ENCODE assay signal across 24 mouse cellular contexts in the genomic region with DNA sequence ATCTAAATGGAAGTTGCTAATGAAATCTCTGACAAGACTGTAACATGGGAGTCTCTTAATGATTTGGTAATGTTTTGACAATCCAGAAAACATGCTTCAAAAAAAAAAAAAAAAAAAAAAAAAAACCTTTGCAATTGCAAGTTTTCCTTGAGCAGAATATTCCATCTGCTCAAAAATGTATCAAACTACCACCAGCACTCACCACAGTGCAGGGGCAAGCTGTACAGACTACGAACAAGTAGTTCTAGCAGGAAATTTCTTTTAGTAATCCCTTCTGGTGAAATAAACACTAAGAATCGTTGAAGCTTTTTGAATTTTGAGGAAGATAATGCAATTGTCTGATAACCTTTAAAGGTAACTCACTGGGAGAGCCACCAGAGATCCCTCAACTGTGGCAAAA.
DNase-seq lines count a peak whose midpoint lies in the region; ATAC-seq and TF ChIP-seq lines count a peak whose summit lies in the region.
"Had no signal": no experiment of that assay in that cellular context is flagged by ENCODE, and none has a peak within 500 bp of the region (broad histone marks: within the 10 kb centered on the region; RNA-seq: fewer than 3 reads in every experiment).

No protein-coding gene starts in this region.

- no peak for TF ChIP-seq CTCF in forebrain, postnatal 0 days (IDR thresholded peaks at IDR 0.05; ENCODE audit: low read depth)
- TF ChIP-seq CTCF in brain, embryonic 14.5 days (IDR thresholded peaks at IDR 0.05; ENCODE audit: borderline replicate concordance, extremely low read depth, insufficient read depth, insufficient read length) = no peak

- H3K4me3 ChIP-seq in forebrain, embryonic 14.5 days (ENCODE audit: low read depth, low read length) = no peak overlapping the region
- H3K4me3 ChIP-seq in forebrain, embryonic 12.5 days (replicated peaks) = no peak overlapping the region
- no peak overlapping the region for H3K4me3 ChIP-seq in forebrain, postnatal 0 days (ENCODE audit: low read depth, low read length)
- no peak overlapping the region for H3K4me3 ChIP-seq in forebrain, embryonic 15.5 days
- H3K4me3 ChIP-seq: embryonic facial prominence, embryonic 13.5 days; embryonic facial prominence, embryonic 15.5 days; erythroblast, embryonic 14.5 days had no signal

- H3K9me3 ChIP-seq in forebrain, embryonic 14.5 days (replicated peaks; ENCODE audit: control insufficient read depth, low read length) = no peaks in the 10 kb centered on the region
- H3K9me3 ChIP-seq in forebrain, embryonic 12.5 days = no peaks in the 10 kb centered on the region
- H3K9me3 ChIP-seq in forebrain, postnatal 0 days (ENCODE audit: low read length) = no peaks in the 10 kb centered on the region
- no peaks in the 10 kb centered on the region for H3K9me3 ChIP-seq in forebrain, embryonic 15.5 days
- H3K9me3 ChIP-seq: embryonic facial prominence, embryonic 13.5 days; embryonic facial prominence, embryonic 15.5 days had no signal

- no peak overlapping the region for H3K4me2 ChIP-seq in forebrain, embryonic 14.5 days (ENCODE audit: low read length)
- no peak overlapping the region for H3K4me2 ChIP-seq in forebrain, embryonic 12.5 days
- no peak overlapping the region for H3K4me2 ChIP-seq in forebrain, postnatal 0 days (ENCODE audit: low read depth)
- no peak overlapping the region for H3K4me2 ChIP-seq in forebrain, embryonic 15.5 days (replicated peaks)
- H3K4me2 ChIP-seq: embryonic facial prominence, embryonic 13.5 days; embryonic facial prominence, embryonic 15.5 days had no signal

- TF ChIP-seq POLR2A in brain, embryonic 14.5 days (IDR thresholded peaks at IDR 0.05; ENCODE audit: borderline replicate concordance, extremely low read depth, insufficient read depth, insufficient read length, poor library complexity, severe bottlenecking) = no peak

- no peaks in the 10 kb centered on the region for H3K4me1 ChIP-seq in forebrain, embryonic 14.5 days (ENCODE audit: control insufficient read depth, insufficient read depth, low read length)
- no peaks in the 10 kb centered on the region for H3K4me1 ChIP-seq in forebrain, embryonic 12.5 days
- H3K4me1 ChIP-seq in forebrain, postnatal 0 days (ENCODE audit: insufficient read depth) = no peaks in the 10 kb centered on the region
- no peaks in the 10 kb centered on the region for H3K4me1 ChIP-seq in forebrain, embryonic 15.5 days
- H3K4me1 ChIP-seq: embryonic facial prominence, embryonic 13.5 days; embryonic facial prominence, embryonic 15.5 days had no signal

- DNase-seq in forebrain, embryonic 14.5 days (ENCODE audit: low spot score) = peak; percentile 37
- DNase-seq in forebrain, postnatal 0 days = peak; percentile 19
- peak; percentile 23 for DNase-seq in brain, embryonic 14.5 days (ENCODE audit: low read depth)
- DNase-seq: adrenal gland, adult 8-10 months; adrenal gland, postnatal 14 days; adrenal gland, postnatal 36 days; B cell, adult 2 months; cerebellum, adult 11 months; cerebellum, adult 18-20 months; cerebellum, adult 8-10 months; cerebellum, adult 9-11 months; cerebellum, postnatal 14 days; cerebellum, postnatal 36 days; embryo, embryonic 11 days had no signal

- no peak overlapping the region for H3K9ac ChIP-seq in forebrain, embryonic 14.5 days (ENCODE audit: low read length)
- no peak overlapping the region for H3K9ac ChIP-seq in forebrain, embryonic 12.5 days
- no peak overlapping the region for H3K9ac ChIP-seq in forebrain, postnatal 0 days
- H3K9ac ChIP-seq in forebrain, embryonic 15.5 days (replicated peaks) = no peak overlapping the region
- H3K9ac ChIP-seq: embryonic facial prominence, embryonic 13.5 days; embryonic facial prominence, embryonic 15.5 days had no signal

- H3K27me3 ChIP-seq in forebrain, embryonic 14.5 days (replicated peaks; ENCODE audit: control insufficient read depth, insufficient read depth, low read length) = no peaks in the 10 kb centered on the region
- no peaks in the 10 kb centered on the region for H3K27me3 ChIP-seq in forebrain, embryonic 12.5 days
- no peaks in the 10 kb centered on the region for H3K27me3 ChIP-seq in forebrain, postnatal 0 days (ENCODE audit: insufficient read depth, low read length)
- H3K27me3 ChIP-seq in forebrain, embryonic 15.5 days = no peaks in the 10 kb centered on the region
- H3K27me3 ChIP-seq: CH12.LX; embryonic facial prominence, embryonic 13.5 days; embryonic facial prominence, embryonic 15.5 days; Patski had no signal

- no peak; the same call in 1 of the 2 replicates for ATAC-seq in forebrain, embryonic 14.5 days
- ATAC-seq in forebrain, embryonic 12.5 days (ENCODE audit: low FRiP score) = no peak
- ATAC-seq in forebrain, postnatal 0 days = peak; percentile 71
- ATAC-seq in forebrain, embryonic 15.5 days (replicated peaks) = no peak; the same call in 1 of the 2 replicates
- ATAC-seq: activated CD4-positive, CD25-positive, alpha-beta regulatory T cell, adult 4 months; CD4-positive, CD25-positive, alpha-beta regulatory T cell, adult 4 months; Patski had no signal

- H3K36me3 ChIP-seq in forebrain, embryonic 14.5 days (ENCODE audit: control insufficient read depth, insufficient read depth, low read length) = no peaks in the 10 kb centered on the region
- H3K36me3 ChIP-seq in forebrain, embryonic 12.5 days (replicated peaks) = no peaks in the 10 kb centered on the region
- no peaks in the 10 kb centered on the region for H3K36me3 ChIP-seq in forebrain, postnatal 0 days (ENCODE audit: insufficient read depth)
- no peaks in the 10 kb centered on the region for H3K36me3 ChIP-seq in forebrain, embryonic 15.5 days
- H3K36me3 ChIP-seq: embryonic facial prominence, embryonic 13.5 days; embryonic facial prominence, embryonic 15.5 days; G1E had no signal

- H3K27ac ChIP-seq in forebrain, embryonic 14.5 days (ENCODE audit: low read depth, low read length) = no peak overlapping the region
- no peak overlapping the region for H3K27ac ChIP-seq in forebrain, embryonic 12.5 days
- H3K27ac ChIP-seq in forebrain, postnatal 0 days (ENCODE audit: low read depth, low read length) = no peak overlapping the region
- H3K27ac ChIP-seq in forebrain, embryonic 15.5 days (replicated peaks) = no peak overlapping the region
- H3K27ac ChIP-seq: embryonic facial prominence, embryonic 13.5 days; embryonic facial prominence, embryonic 15.5 days had no signal

- 54% methylated on average over 2 of the region's 2 CpGs for WGBS in forebrain, embryonic 14.5 days
- WGBS in forebrain, embryonic 12.5 days = 62% methylated on average over 2 of the region's 2 CpGs
- WGBS in forebrain, postnatal 0 days = 42% methylated on average over 2 of the region's 2 CpGs
- WGBS in forebrain, embryonic 15.5 days = 43% methylated on average over 2 of the region's 2 CpGs
